Comparison of ENCODE assay signal across 8 mouse cellular contexts in genomic region chr3:41741601-41742277, GRCm38 (mm10). TPM values are rescaled to one million over a fixed set of nuclear protein-coding genes. Genes with fewer than 3 reads are reported as not detected.
DNase-seq lines count a peak whose midpoint lies in the region; ATAC-seq and TF ChIP-seq lines count a peak whose summit lies in the region.

No protein-coding gene starts in this region.

- no peak for TF ChIP-seq POLR2A in spleen, adult 2 months (IDR thresholded peaks at IDR 0.05; ENCODE audit: low read depth, low read length)

- TF ChIP-seq CTCF in spleen, adult 2 months (IDR thresholded peaks at IDR 0.05; ENCODE audit: extremely low read depth, insufficient read depth, insufficient read length, insufficient replicate concordance), result no peak

- peak overlapping the region; percentile 87 for H3K9ac ChIP-seq in limb, embryonic 11.5 days (ENCODE audit: low read length)

- 1% methylated on average over 39 of the region's 39 CpGs for WGBS in spleen, adult 2 months
- under 1% methylated on average over 39 of the region's 39 CpGs for WGBS in limb, embryonic 11.5 days

- no peaks in the 10 kb centered on the region for H3K36me3 ChIP-seq in spleen, adult 2 months (ENCODE audit: control insufficient read depth, insufficient read depth, low read length)
- no peaks in the 10 kb centered on the region for H3K36me3 ChIP-seq in erythroblast, embryonic 14.5 days (ENCODE audit: control insufficient read depth)
- H3K36me3 ChIP-seq in limb, embryonic 11.5 days (ENCODE audit: control insufficient read depth, insufficient read depth, low read length), result no peaks in the 10 kb centered on the region

- H3K27me3 ChIP-seq in spleen, adult 2 months (ENCODE audit: control insufficient read depth, insufficient read depth, low read length), result no peaks in the 10 kb centered on the region
- H3K27me3 ChIP-seq in erythroblast, embryonic 14.5 days (ENCODE audit: control insufficient read depth), result no peaks in the 10 kb centered on the region
- no peaks in the 10 kb centered on the region for H3K27me3 ChIP-seq in limb, embryonic 11.5 days (ENCODE audit: control insufficient read depth, insufficient read depth, low read length)

- peak overlapping the region; percentile 59 for H3K4me2 ChIP-seq in limb, embryonic 11.5 days (ENCODE audit: low read depth, severe bottlenecking)

- peak overlapping the region; percentile 78 for H3K4me3 ChIP-seq in spleen, adult 2 months (ENCODE audit: extremely low read depth, insufficient read depth, insufficient read length)
- H3K4me3 ChIP-seq in erythroblast, embryonic 14.5 days (replicated peaks), result peak overlapping the region; percentile 94
- H3K4me3 ChIP-seq in limb, embryonic 11.5 days (ENCODE audit: low read depth, low read length), result peak overlapping the region; percentile 64

- ATAC-seq in limb, embryonic 11.5 days (ENCODE audit: insufficient number of reproducible peaks, low FRiP score, low TSS enrichment, low read depth), result peak; percentile 69

- H3K4me1 ChIP-seq in spleen, adult 2 months (ENCODE audit: control insufficient read depth, insufficient read depth, insufficient read length), result no peaks in the 10 kb centered on the region
- peaks cover 27% of the 10 kb centered on the region for H3K4me1 ChIP-seq in erythroblast, embryonic 14.5 days (ENCODE audit: control insufficient read depth)
- H3K4me1 ChIP-seq in limb, embryonic 11.5 days (ENCODE audit: control insufficient read depth, insufficient read depth, low read length), result no peaks in the 10 kb centered on the region

- peak overlapping the region; percentile 58 for H3K27ac ChIP-seq in spleen, adult 2 months (ENCODE audit: insufficient read depth, low read length)
- peak overlapping the region; percentile 94 for H3K27ac ChIP-seq in limb, embryonic 11.5 days (replicated peaks; ENCODE audit: low read depth, low read length)

- H3K9me3 ChIP-seq in erythroblast, embryonic 14.5 days (ENCODE audit: control insufficient read depth, low read length), result no peaks in the 10 kb centered on the region
- H3K9me3 ChIP-seq in limb, embryonic 11.5 days (ENCODE audit: control insufficient read depth, low read length), result no peaks in the 10 kb centered on the region

- DNase-seq in spleen, adult 2 months (ENCODE audit: low read depth in 1 of 2, low spot score in 2 of 2), result peak in 1 of 2 experiments; percentile 7
- no peak for DNase-seq in spleen, postnatal 4 days (ENCODE audit: low spot score in 2 of 2)
- DNase-seq in WW6 (ENCODE audit: low read depth, low spot score), result peak; percentile 13
- peak; percentile 56 for DNase-seq in induced T-regulatory cell, adult 2 months (ENCODE audit: low read depth)
- DNase-seq in limb, embryonic 11.5 days (ENCODE audit: low spot score), result peak; percentile 52
- DNase-seq in neural tube, embryonic 10.5 days (ENCODE audit: extremely low spot score, low spot score), result peak; percentile 51
- no peak for DNase-seq in thymus, postnatal 25 days

RNA-seq across cellular contexts. Expression of gene Sclt1, which starts 0.6 kb away (rescaled TPM):
- 4.0 and 4.1 TPM in 2 replicates for polyA plus RNA-seq in spleen, adult 2 months (2012; rRNA removed)
- 0.47 and 0.50 TPM in 2 replicates for polyA plus RNA-seq in erythroblast, embryonic 14.5 days (2012)
- polyA plus RNA-seq in limb, embryonic 11.5 days (2014; fragmentation: Nextera tagmentation; extraction: Ambion mirVana), result 27.3 and 28.7 TPM in 2 replicates

RNA-seq across cellular contexts. Expression of gene D3Ertd751e, which starts 0.7 kb away (rescaled TPM):
- 0.41 and 0.76 TPM in 2 replicates for polyA plus RNA-seq in spleen, adult 2 months (2012; rRNA removed)
- polyA plus RNA-seq in erythroblast, embryonic 14.5 days (2012), result 0.06 and 0.22 TPM in 2 replicates
- polyA plus RNA-seq in limb, embryonic 11.5 days (2014; fragmentation: Nextera tagmentation; extraction: Ambion mirVana), result 19.3 and 20.4 TPM in 2 replicates

Comparison
In these comparisons a context has a peak if more than half of its experiments do, and no peak if none do; other contexts are left out.
1. DNase-seq: peak in WW6 (single experiment), induced T-regulatory cell, adult 2 months (single experiment), limb, embryonic 11.5 days (single experiment) and neural tube, embryonic 10.5 days (single experiment); none in spleen, postnatal 4 days (0 of 2) and thymus, postnatal 25 days (single experiment).
2. RNA of gene D3Ertd751e, which starts 0.7 kb away (polyA plus RNA-seq): 19.3 to 20.4 TPM in limb, embryonic 11.5 days; 0.41 to 0.76 TPM in spleen, adult 2 months and 0.06 to 0.22 TPM in erythroblast, embryonic 14.5 days; every median in the first group is over 10 times any median in the second.
3. Peak in every context shown above with its lines, with median percentiles within 50 percentile points of each other: H3K4me3 ChIP-seq.